Mouse (Mus musculus) kidney, adult 18-20 months (tissue): ENCODE measurements around the gene Smco4.

ENCODE experiments used
- DNase-seq: peaks from one replicate; pipeline ENCODE4 v3.0.0; 2021

The Smco4 gene

GRCm38 (mm10) chr9:15509363-15509762 is 16.1 kb downstream of the Smco4 start:
- DNase-seq: no peak

DNA sequence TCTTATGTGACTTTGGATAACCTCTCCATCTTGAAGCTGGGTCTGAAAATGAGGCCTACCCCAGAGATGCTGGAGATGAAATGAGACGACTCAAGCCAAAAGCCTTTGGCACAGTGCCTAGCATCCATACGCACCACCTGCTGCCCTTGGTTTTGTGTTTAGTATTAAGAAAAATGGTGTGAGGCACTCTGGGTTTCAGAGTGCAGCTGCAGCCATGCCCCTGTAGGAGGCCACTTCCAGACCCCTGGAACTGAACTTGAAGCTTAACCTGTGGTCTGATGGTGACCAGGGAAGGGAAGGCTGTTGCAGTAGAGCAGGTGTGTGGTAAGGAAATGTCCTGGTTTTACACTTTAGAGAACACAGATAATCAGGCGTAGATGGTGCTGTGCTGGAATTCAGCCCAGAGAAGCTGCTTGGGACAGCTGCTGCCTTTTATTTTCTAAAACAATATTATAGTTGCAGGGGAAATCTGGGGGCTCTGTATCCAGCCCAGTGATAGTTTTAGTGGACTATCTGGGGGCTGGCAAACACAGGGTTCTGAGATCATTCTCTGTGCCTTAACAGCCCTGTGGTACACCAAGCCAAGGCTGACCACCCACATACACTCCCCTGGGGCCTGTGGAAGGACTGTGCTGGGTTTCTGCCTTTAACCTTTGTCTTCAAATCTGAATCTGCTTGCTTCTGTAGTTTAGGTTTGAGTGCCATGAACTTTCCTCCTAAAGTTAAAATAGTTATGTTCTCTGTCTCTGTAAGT is 17.5 kb downstream of the Smco4 start:
- no peak for DNase-seq

GRCm38 (mm10) chr9:15512918-15513317 is 19.7 kb downstream of the Smco4 start:
- peak; percentile 28 for DNase-seq

- DNase-seq: no peak
These were observed 22.8 kb downstream of the Smco4 start for GRCm38 (mm10) chr9:15516007-15516406.

GRCm38 (mm10) chr9:15517979-15518378 is 24.7 kb downstream of the Smco4 start:
- DNase-seq: no peak

DNA sequence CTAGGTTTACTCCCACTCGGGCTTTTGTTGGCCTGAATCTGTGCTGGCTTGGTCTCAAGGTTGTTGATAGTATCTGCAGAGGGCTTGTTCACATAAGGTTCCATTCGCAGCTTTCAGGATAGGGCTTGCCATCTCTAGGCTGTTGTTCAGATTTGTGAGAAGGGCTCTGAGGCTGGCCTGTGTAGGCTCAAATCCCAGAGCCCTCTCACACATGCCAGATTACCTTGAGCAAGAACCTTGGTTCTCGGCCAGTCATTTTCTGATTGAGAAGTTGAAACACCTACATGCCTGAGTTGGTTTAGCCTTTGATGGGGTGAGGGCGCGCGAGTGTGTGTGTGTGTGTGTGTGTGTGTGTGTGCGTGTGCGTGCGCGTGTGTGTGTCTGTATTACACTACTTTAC is 29.1 kb downstream of the Smco4 start:
- no peak for DNase-seq

DNA sequence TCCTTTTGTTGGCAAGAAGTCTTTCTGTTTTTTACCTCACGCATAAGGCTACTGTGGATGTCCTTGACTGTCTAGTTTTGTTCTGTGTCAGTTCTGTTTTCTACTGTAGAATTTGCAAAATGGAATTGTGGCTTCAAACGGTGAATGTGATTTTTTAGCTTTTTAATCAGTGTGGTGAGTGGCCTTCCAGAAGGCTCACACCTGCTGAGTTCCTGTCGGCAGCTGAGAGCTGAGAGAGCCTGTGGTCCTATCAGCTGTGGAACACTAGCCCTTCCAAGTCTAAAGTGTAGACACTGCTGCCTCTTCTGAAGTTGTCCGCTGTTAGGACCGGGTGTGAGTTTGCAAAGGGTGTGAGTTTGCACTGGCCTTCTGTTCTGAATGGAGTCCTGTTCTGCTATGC is 29.7 kb downstream of the Smco4 start:
- no peak for DNase-seq

DNA sequence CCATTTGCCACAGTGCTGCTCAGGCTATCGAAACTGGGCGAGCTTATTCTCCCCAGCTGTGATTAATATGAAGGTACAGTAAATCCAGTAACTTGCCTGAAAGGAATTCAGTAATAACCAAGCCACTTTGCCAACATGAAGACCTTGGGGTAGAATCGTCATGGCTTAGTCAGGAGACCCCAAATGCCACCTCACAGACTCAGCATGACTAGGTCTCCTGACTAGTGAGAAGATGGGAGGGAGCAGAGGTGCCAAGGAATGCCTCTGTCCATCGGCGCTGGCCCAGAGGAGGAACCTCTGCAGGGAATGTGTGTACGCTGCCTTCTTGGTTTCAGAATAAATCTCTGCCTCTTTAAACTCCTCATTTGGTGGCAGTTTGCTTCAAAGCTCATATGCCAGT is 30.4 kb downstream of the Smco4 start:
- DNase-seq: no peak

GRCm38 (mm10) chr9:15525246-15525645 is 32.0 kb downstream of the Smco4 start:
- peak; percentile 35 for DNase-seq

DNA sequence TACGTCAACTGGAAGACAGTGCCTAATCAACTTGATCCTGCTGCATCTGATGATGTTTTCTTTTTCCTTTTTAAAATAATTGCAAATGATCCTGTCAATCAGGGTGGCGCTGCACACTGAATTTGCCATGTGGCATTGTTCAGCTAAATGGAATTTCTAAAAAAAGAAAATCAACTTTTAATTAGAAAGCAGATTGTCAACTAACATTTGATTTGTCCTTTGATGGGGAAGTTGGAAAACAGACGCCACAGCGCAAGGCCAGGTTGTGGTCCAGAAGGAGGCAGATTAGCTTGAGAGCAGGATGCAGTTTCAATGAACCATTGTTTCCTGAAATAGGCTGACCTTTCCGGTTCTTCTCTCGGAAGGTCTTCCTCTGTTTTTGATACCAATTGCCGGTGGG is 33.3 kb downstream of the Smco4 start:
- DNase-seq: no peak

- no peak for DNase-seq
These were observed 34.6 kb downstream of the Smco4 start for GRCm38 (mm10) chr9:15527846-15528245.

- DNase-seq: no peak
These were observed 35.1 kb downstream of the Smco4 start for GRCm38 (mm10) chr9:15528368-15528767.

- peak; percentile 36 for DNase-seq
These were observed 36.2 kb downstream of the Smco4 start for GRCm38 (mm10) chr9:15529275-15529964.

DNA sequence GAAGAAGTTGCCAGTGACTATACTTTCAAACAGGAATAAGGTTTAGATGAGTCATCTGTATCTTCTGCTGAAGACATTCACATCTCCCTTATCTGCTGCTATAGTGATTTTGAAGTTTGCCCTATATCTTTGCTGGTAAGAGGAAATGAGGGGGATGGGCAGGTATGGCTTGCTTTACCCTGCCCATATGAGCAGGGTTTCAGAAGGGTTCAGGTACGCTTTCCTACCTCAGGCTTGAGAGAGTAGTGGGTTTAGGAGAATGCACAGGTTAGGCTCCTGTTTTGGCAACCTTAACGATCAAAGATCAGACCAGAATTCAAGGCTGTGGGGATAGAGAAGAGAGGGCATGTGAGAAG is 36.7 kb downstream of the Smco4 start:
- no peak for DNase-seq

- no peak for DNase-seq
These were observed 38.0 kb downstream of the Smco4 start for GRCm38 (mm10) chr9:15531204-15531603.

GRCm38 (mm10) chr9:15533336-15534070 is 40.3 kb downstream of the Smco4 start:
- DNase-seq: no peak

GRCm38 (mm10) chr9:15534110-15534509 is 40.9 kb downstream of the Smco4 start:
- no peak for DNase-seq

DNA sequence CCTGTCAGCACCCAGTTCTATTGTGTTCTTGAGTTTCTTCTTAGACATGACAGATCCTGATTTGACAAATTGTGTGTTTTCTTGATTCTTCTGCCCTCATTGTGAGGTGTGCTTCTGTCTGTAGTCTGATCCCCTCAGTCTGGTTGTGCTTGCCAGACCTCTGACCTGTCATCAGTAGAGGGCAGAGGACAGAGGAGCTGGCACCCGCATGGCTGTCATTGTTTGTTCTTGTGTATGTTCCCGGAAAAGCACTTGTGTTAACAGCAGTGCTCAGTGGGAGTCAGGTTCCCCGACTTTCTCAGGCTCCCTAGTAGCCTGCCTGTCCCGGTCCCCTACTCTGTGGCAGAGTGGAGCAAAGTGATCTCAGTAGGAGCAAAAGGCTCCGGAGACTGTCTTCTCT is 42.2 kb downstream of the Smco4 start:
- DNase-seq: peak; percentile 36

GRCm38 (mm10) chr9:15536861-15537426 is 43.7 kb downstream of the Smco4 start:
- no peak for DNase-seq

DNA sequence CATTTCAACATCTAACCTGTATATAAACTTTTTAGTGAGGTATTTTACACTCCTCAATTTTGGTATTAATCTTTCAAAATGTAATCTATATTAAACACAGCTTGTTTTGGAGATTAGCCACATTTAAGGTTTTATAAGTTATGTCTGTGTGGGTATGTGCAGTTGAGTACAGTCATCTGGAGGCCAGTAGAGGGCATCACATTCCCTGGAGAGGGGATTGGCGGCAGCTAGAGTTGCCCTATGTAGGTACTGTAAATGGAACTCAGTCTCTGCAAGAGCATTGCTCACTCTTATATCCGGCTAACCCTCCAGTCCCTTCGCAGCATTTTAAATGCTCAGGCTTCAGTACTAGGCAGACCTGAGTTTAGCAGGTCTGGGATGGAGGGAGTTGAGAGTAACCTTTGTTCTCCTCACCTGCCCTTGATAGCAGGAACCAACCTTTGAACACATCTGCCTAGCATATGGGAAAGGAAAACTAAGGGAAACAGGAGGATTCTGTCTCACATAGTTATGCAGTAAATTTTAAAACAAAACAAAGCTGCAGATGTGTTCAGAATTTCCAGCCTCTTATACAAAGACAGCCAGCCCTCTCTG is 44.3 kb downstream of the Smco4 start:
- DNase-seq: no peak

DNA sequence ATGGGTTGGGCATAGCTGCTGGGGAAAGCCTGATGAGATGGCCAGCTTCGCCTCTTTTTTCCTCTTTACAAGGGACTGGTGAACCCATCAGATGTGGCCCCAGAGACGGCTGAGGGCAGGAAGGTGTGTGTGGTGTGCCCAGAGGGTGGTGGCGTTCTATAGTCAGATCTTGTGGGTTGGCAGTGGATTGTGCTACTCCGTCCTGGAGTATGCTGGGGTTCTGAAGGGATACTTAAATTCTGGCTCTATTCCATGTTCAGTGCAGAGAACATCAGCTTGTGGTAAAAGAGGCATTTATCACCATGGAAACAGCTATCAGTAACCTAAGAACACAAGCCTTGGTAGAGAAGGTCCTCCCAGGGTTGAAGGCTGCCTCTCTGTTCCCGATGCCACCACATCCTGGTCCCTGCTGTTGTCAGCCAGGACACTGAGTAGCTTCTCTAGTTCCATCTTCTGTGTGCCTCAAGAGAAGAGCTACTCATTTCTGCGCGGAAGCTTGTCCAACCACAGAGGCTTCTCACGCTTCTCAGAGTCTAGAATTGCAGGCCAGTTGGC is 45.8 kb downstream of the Smco4 start:
- DNase-seq: no peak

GRCm38 (mm10) chr9:15541735-15542354 is 48.6 kb downstream of the Smco4 start:
- DNase-seq: no peak
